Mouse (Mus musculus) liver, postnatal 0 days (tissue): ENCODE data around the gene Gria1. TPM values are rescaled to one million over a fixed set of nuclear protein-coding genes. Genes with fewer than 3 reads are reported as not detected.

Source experiments
- ATAC-seq: fragments of 200-750 bp; cut with Nextera tagmentation; 2 replicates; pipeline ENCODE4 v1.8.0; 2017; ENCODE audit warnings: mild to moderate bottlenecking, moderate library complexity
- DNase-seq: peaks from one replicate; pipeline ENCODE4 v3.0.0-alpha.2; 2016
- H3K27ac ChIP-seq: fragments of 300-500 bp; sonication (generic); 2 replicates; pipeline ENCODE4 v1.5.1; 2014; ENCODE audit warnings: antibody characterized with exemption, moderate library complexity, mild to moderate bottlenecking, low read depth
- H3K27me3 ChIP-seq: fragments of 300-500 bp; sonication (generic); 2 replicates; pipeline ENCODE4 v1.6.1; 2014; ENCODE audit warnings: low read length, control low read depth, mixed read lengths; ENCODE audit not compliant: insufficient read depth
- H3K36me3 ChIP-seq: fragments of 300-500 bp; sonication (generic); replicated peaks from 2 replicates; pipeline ENCODE4 v1.6.1; 2014; ENCODE audit warnings: mild to moderate bottlenecking, control low read depth, low read length, moderate library complexity, mixed read lengths; ENCODE audit not compliant: insufficient read depth
- H3K4me1 ChIP-seq: fragments of 300-500 bp; sonication (generic); 2 replicates; pipeline ENCODE4 v1.6.1; 2014; ENCODE audit warnings: antibody characterized with exemption, mild to moderate bottlenecking, control low read depth; ENCODE audit not compliant: insufficient read depth
- H3K4me2 ChIP-seq: fragments of 300-500 bp; sonication (generic); 2 replicates; pipeline ENCODE4 v1.6.1; 2014; ENCODE audit warnings: low read depth, mild to moderate bottlenecking, low read length, moderate library complexity, mixed read lengths
- H3K4me3 ChIP-seq: fragments of 300-500 bp; sonication (generic); 2 replicates; pipeline ENCODE4 v1.5.1; 2014; ENCODE audit warnings: low read depth, low read length
- H3K9ac ChIP-seq: fragments of 300-500 bp; sonication (generic); replicated peaks from 2 replicates; pipeline ENCODE4 v1.6.1; 2014; ENCODE audit warnings: mild to moderate bottlenecking, moderate library complexity
- H3K9me3 ChIP-seq: fragments of 300-500 bp; sonication (generic); 2 replicates; pipeline ENCODE4 v1.6.1; 2016; ENCODE audit warnings: mild to moderate bottlenecking, control low read depth, low read length, mixed read lengths
- CTCF ChIP-seq: sonication (generic); IDR thresholded peaks from 2 replicates; pipeline ENCODE4 v1.5.1; 2016; ENCODE audit warnings: antibody characterized with exemption, low read depth
- EP300 ChIP-seq: IDR thresholded peaks from 2 replicates; pipeline ENCODE4 v1.6.1; 2016; ENCODE audit warnings: antibody characterized with exemption, low read depth, mild to moderate bottlenecking
- WGBS: fragments of 180-500 bp; shearing (Covaris S2); extraction: QIAGEN DNeasy Blood & Tissue Kit; methylation state at CpG from one replicate; pipeline ENCODE4 v1.1.7; 2014; ENCODE audit not compliant: insufficient replicate concordance; 5-methylcytosine and 5-hydroxymethylcytosine counted together
- polyA plus RNA-seq: library from polyadenylated mRNA; unstranded; fragments of >200 nt; fragmentation: Nextera tagmentation; extraction: Ambion mirVana; gene quantifications from 2 replicates; pipeline ENCODE4 v1.2.1, GENCODE M21; 2015

Gria1 gene
- polyA plus RNA-seq, 1 experiment from 2014 or later: not detected

- WGBS: 53% methylated on average over 9 of the region's 9 CpGs
- Histone ChIP-seq H3K9ac (no peak overlapping the region), H3K36me3 (no peaks in the 10 kb centered on the region), H3K4me1 (no peaks in the 10 kb centered on the region), H3K9me3 (no peaks in the 10 kb centered on the region), H3K4me3 (no peak overlapping the region), H3K4me2 (no peak overlapping the region), H3K27me3 (no peaks in the 10 kb centered on the region), H3K27ac (no peak overlapping the region)
- DNase-seq: no peak
- TF ChIP-seq CTCF (no peak), EP300 (no peak)
- ATAC-seq: no peak
Measured at GRCm38 (mm10) chr11:57013464-57014190, 2.4 kb downstream of the Gria1 start.

- Histone ChIP-seq H3K27ac (no peak overlapping the region), H3K36me3 (no peaks in the 10 kb centered on the region), H3K4me3 (no peak overlapping the region), H3K27me3 (no peaks in the 10 kb centered on the region), H3K9ac (no peak overlapping the region), H3K4me1 (no peaks in the 10 kb centered on the region), H3K4me2 (no peak overlapping the region), H3K9me3 (no peaks in the 10 kb centered on the region)
- DNase-seq (no peak), ATAC-seq (no peak)
- no peak for TF ChIP-seq CTCF
- TF ChIP-seq EP300: no peak
- 67% methylated on average over 4 of the region's 6 CpGs for WGBS
Measured at GRCm38 (mm10) chr11:57014396-57014795, 3.2 kb downstream of the Gria1 start.

GRCm38 (mm10) chr11:57018536-57018935 is 7.3 kb downstream of the Gria1 start:
- WGBS: 64% methylated on average over 4 of the region's 4 CpGs
- ATAC-seq: no peak
- Histone ChIP-seq H3K27ac (no peak overlapping the region), H3K4me3 (no peak overlapping the region), H3K4me1 (no peaks in the 10 kb centered on the region), H3K4me2 (no peak overlapping the region), H3K27me3 (no peaks in the 10 kb centered on the region), H3K9ac (no peak overlapping the region), H3K36me3 (no peaks in the 10 kb centered on the region), H3K9me3 (no peaks in the 10 kb centered on the region)
- DNase-seq: no peak
- TF ChIP-seq EP300 (no peak), CTCF (no peak)

- no peaks in the 10 kb centered on the region for H3K4me1 ChIP-seq
- ATAC-seq: no peak
- 58% methylated on average over 4 of the region's 4 CpGs for WGBS
- no peak overlapping the region for H3K27ac ChIP-seq
- H3K9ac ChIP-seq: no peak overlapping the region
- no peaks in the 10 kb centered on the region for H3K9me3 ChIP-seq
- no peaks in the 10 kb centered on the region for H3K27me3 ChIP-seq
- TF ChIP-seq CTCF: no peak
- no peak for TF ChIP-seq EP300
- no peak overlapping the region for H3K4me2 ChIP-seq
- H3K36me3 ChIP-seq: no peaks in the 10 kb centered on the region
- no peak overlapping the region for H3K4me3 ChIP-seq
- no peak for DNase-seq
Measured at GRCm38 (mm10) chr11:57022400-57022799, 11.2 kb downstream of the Gria1 start.

GRCm38 (mm10) chr11:57030448-57030847 is 19.3 kb downstream of the Gria1 start:
- Histone ChIP-seq H3K4me2 (no peak overlapping the region), H3K9ac (no peak overlapping the region), H3K4me1 (no peaks in the 10 kb centered on the region), H3K27me3 (no peaks in the 10 kb centered on the region), H3K27ac (no peak overlapping the region), H3K36me3 (no peaks in the 10 kb centered on the region), H3K4me3 (no peak overlapping the region), H3K9me3 (no peaks in the 10 kb centered on the region)
- DNase-seq: no peak
- ATAC-seq: no peak
- 55% methylated on average over 5 of the region's 5 CpGs for WGBS
- TF ChIP-seq EP300 (no peak), CTCF (no peak)

- no peaks in the 10 kb centered on the region for H3K4me1 ChIP-seq
Measured at GRCm38 (mm10) chr11:57038807-57039206, 27.6 kb downstream of the Gria1 start.

More at GRCm38 (mm10) chr11:57038807-57039206, 27.6 kb downstream of the Gria1 start:
- Histone ChIP-seq H3K36me3 (no peaks in the 10 kb centered on the region), H3K4me2 (no peak overlapping the region), H3K9ac (no peak overlapping the region), H3K27me3 (no peaks in the 10 kb centered on the region), H3K27ac (no peak overlapping the region), H3K9me3 (no peaks in the 10 kb centered on the region), H3K4me3 (no peak overlapping the region)
- TF ChIP-seq CTCF (no peak), EP300 (no peak)
- 53% methylated on average over 7 of the region's 7 CpGs for WGBS
- DNase-seq (no peak), ATAC-seq (no peak)
